Mouse (Mus musculus) stomach, postnatal 0 days (tissue): Measurements from ENCODE around the gene Ankrd11. TPM values are rescaled to one million over a fixed set of nuclear protein-coding genes. Genes with fewer than 3 reads are reported as not detected.
A peak's percentile ranks its signal among the peaks of the same experiment; 100 is the strongest.

Source experiments
- ATAC-seq: fragments of 200-750 bp; cut with Nextera tagmentation; 2 replicates; pipeline ENCODE4 v1.8.0; 2017; ENCODE audit not compliant: low FRiP score, low TSS enrichment
- DNase-seq: peaks from one replicate; pipeline ENCODE4 v3.0.0-alpha.2; 2016; ENCODE audit warnings: low spot score
- H3K27ac ChIP-seq: fragments of 300-500 bp; sonication (generic); replicated peaks from 2 replicates; pipeline ENCODE4 v1.5.1; 2014; ENCODE audit warnings: mild to moderate bottlenecking, control low read depth
- H3K27me3 ChIP-seq: fragments of 300-500 bp; sonication (generic); 2 replicates; pipeline ENCODE4 v1.6.1; 2014; ENCODE audit warnings: low read length; ENCODE audit not compliant: control insufficient read depth, insufficient read depth
- H3K36me3 ChIP-seq: fragments of 300-500 bp; sonication (generic); 2 replicates; pipeline ENCODE4 v1.6.1; 2014; ENCODE audit warnings: low read length, mixed read lengths; ENCODE audit not compliant: control insufficient read depth, insufficient read depth
- H3K4me1 ChIP-seq: fragments of 300-500 bp; sonication (generic); replicated peaks from 2 replicates; pipeline ENCODE4 v1.6.1; 2014; ENCODE audit warnings: antibody characterized with exemption; ENCODE audit not compliant: control insufficient read depth, insufficient read depth
- H3K4me2 ChIP-seq: fragments of 300-500 bp; sonication (generic); replicated peaks from 2 replicates; pipeline ENCODE4 v1.6.1; 2014; ENCODE audit warnings: low read depth, mild to moderate bottlenecking, control low read depth, moderate library complexity
- H3K4me3 ChIP-seq: fragments of 300-500 bp; sonication (generic); 2 replicates; pipeline ENCODE4 v1.5.1; 2014; ENCODE audit warnings: low read depth, low read length, control low read depth
- H3K9ac ChIP-seq: fragments of 300-500 bp; sonication (generic); 2 replicates; pipeline ENCODE4 v1.6.1; 2014; ENCODE audit warnings: mild to moderate bottlenecking, low read length, control low read depth, mixed read lengths
- H3K9me3 ChIP-seq: fragments of 300-500 bp; sonication (generic); 2 replicates; pipeline ENCODE4 v1.6.1; 2016; ENCODE audit warnings: low read length; ENCODE audit not compliant: control insufficient read depth
- CTCF ChIP-seq: IDR thresholded peaks from 2 replicates; pipeline ENCODE4 v1.5.1; 2016; ENCODE audit warnings: antibody characterized with exemption, low read depth, mild to moderate bottlenecking, moderate library complexity
- EP300 ChIP-seq: optimal IDR thresholded peaks from 2 replicates; pipeline ENCODE3; 2016; ENCODE audit warnings: antibody characterized with exemption
- whole genome bisulfite sequencing: fragments of 180-500 bp; shearing (Covaris S2); extraction: QIAGEN DNeasy Blood & Tissue Kit; methylation state at CpG from one replicate; pipeline ENCODE4 v1.1.7; 2014; 5-methylcytosine and 5-hydroxymethylcytosine counted together
- polyA plus RNA-seq: library from polyadenylated mRNA; unstranded; fragments of >200 nt; fragmentation: Nextera tagmentation; extraction: Ambion mirVana; gene quantifications from 2 replicates; pipeline ENCODE4 v1.2.1, GENCODE M21; 2015

Ankrd11 gene
- polyA plus RNA-seq, 1 experiment from 2014 or later: 35.0 TPM

DNA sequence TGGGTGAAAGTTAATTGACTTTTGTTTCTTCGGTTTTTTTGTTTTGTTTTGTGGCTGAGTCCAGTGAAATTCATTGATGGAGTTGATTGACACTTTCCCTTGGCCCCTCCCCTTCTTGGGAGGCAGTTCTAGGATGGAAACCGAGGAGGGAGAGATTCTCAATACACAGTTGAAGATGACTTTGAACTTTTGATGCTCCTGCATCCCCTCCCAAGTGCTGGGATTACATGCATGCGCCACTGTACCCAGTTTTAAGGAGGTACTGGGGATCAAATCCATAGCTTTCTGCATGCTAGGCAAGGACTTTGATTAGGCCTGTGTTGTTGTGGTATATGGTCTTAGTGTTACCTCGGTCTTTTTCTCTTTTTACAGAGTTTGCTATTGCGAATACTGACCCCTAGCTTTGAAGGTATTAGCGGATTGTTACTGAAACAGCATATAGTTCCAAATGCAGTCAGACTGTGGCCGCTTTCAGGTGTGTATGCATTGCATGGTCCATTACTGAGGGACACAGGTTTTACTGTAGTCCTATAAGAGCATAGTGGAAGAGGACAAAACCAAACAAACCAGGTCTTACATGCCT lies 24.1 kb upstream of the Ankrd11 start:
- Histone ChIP-seq H3K4me3 (peak overlapping the region; percentile 90), H3K4me1 (no peaks in the 10 kb centered on the region), H3K27me3 (no peaks in the 10 kb centered on the region), H3K36me3 (no peaks in the 10 kb centered on the region), H3K9ac (peak overlapping the region; percentile 92), H3K4me2 (peak overlapping the region; percentile 71), H3K9me3 (no peaks in the 10 kb centered on the region), H3K27ac (peak overlapping the region; percentile 92)
- 26% methylated on average over 7 of the region's 7 CpGs for WGBS
- ATAC-seq (no peak), DNase-seq (no peak)
- TF ChIP-seq EP300 (no peak), CTCF (peak; percentile 59)

DNA sequence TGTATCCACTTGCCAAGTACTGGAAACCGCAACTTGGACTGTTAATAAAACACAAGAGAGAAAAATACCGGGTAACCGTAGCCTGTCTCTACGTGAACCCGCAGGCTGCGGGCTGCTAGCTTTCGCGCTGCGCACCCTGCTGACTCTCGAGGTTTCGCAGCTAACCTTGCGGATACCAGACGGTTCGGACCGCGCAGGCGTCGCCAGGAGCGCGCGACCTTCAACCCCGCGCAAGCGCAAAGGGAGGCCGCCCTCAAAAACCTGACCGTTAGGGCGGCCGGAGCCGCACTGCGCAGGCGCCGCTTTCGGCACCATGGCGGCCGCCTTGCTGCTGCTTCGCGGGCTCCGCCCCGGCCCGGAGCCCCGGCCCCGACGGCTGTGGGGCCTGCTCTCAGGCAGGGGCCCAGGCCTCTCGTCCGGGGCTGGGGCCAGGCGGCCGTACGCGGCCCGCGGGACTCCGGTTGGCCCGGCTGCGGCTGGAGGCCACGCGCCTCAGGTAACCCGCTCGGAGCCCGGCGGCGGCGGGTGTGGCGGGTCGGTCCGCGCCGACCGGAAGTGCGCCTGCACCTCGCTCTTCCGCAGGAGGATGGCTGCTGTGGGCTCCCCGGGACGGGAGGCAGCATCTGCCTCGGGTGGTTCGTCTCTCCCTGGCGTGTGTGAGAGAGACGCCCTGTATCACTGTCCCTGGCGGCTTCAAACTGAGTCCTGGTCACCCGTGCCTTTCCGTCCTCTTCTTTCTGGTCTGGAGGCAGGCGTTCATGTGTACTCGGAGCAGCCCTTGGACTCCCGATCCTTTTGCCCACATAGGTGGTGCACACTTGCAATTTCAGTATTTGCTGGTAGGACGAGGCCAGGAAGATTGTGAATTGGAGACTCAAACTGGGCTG lies 23.4 kb upstream of the Ankrd11 start:
- under 1% methylated on average over 69 of the region's 84 CpGs for WGBS
- no peaks in the 10 kb centered on the region for H3K9me3 ChIP-seq
- DNase-seq (peak; percentile 97), ATAC-seq (peak; percentile 97)
- H3K27ac ChIP-seq: peak overlapping the region; percentile 92
- TF ChIP-seq EP300 (no peak), CTCF (peak; percentile 79)
- peak overlapping the region; percentile 71 for H3K4me2 ChIP-seq
- H3K27me3 ChIP-seq: no peaks in the 10 kb centered on the region
- H3K36me3 ChIP-seq: no peaks in the 10 kb centered on the region
- no peaks in the 10 kb centered on the region for H3K4me1 ChIP-seq
- H3K4me3 ChIP-seq: peak overlapping the region; percentile 90
- H3K9ac ChIP-seq: peak overlapping the region; percentile 92

DNA sequence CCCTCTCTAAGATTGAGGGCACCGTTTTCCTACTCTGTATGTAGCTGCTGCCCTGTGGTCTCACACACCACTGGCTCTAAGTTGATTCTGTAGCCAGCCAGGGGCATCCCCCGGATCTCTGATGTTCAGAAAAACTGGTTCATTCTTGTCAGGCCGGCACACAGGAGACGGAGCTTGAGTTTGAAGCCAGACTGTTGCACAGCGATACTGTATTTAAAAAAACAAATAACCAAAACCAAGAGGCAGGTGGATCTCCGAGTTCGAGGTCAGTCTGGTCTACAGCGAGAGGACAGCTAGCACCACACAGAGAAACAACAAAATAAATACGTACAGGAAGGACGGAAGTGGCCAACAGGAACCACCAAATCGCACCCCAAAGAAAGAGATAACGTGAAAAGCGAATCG lies 22.7 kb upstream of the Ankrd11 start:
- under 1% methylated on average over 14 of the region's 14 CpGs for WGBS
- ATAC-seq: peak; percentile 36

DNA sequence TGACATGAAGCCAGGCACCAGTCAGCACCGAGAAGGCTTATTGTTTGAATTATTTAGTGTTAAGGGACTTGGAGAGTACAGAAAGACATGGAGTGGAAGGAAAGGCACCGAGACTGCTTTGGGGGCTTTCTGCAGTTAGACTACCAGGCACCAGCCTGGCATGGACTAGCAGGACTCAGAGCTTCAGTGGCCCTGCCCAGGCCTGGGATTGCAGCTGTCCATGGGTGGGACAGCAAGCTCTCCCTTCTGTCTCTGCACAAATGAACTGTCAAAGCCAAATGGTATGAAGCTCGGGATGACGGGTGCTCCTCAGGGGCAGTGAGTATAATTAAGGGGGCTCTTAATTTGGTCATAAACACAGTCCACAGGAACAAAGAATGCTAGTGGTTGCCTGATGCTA lies 22.0 kb upstream of the Ankrd11 start:
- no peak overlapping the region for H3K4me3 ChIP-seq
- no peaks in the 10 kb centered on the region for H3K4me1 ChIP-seq
- TF ChIP-seq CTCF (no peak), EP300 (no peak)
- no peak for ATAC-seq
- no peaks in the 10 kb centered on the region for H3K36me3 ChIP-seq
- no peak overlapping the region for H3K27ac ChIP-seq
- 78% methylated on average over 4 of the region's 4 CpGs for WGBS
- DNase-seq: no peak
- H3K9ac ChIP-seq: no peak overlapping the region
- peak overlapping the region; percentile 69; the same call in 1 of the 2 replicates for H3K4me2 ChIP-seq
- H3K9me3 ChIP-seq: no peaks in the 10 kb centered on the region
- H3K27me3 ChIP-seq: no peaks in the 10 kb centered on the region

More for the DNA sequence above, 22.7 kb upstream of the Ankrd11 start:
- H3K36me3 ChIP-seq: no peaks in the 10 kb centered on the region
- H3K4me3 ChIP-seq: peak overlapping the region; percentile 90
- H3K9ac ChIP-seq: peak overlapping the region; percentile 92
- TF ChIP-seq CTCF (no peak), EP300 (no peak)
- H3K4me1 ChIP-seq: no peaks in the 10 kb centered on the region
- peak overlapping the region; percentile 69 for H3K4me2 ChIP-seq
- no peak for DNase-seq
- H3K27me3 ChIP-seq: no peaks in the 10 kb centered on the region
- no peaks in the 10 kb centered on the region for H3K9me3 ChIP-seq
- peak overlapping the region; percentile 92 for H3K27ac ChIP-seq

DNA sequence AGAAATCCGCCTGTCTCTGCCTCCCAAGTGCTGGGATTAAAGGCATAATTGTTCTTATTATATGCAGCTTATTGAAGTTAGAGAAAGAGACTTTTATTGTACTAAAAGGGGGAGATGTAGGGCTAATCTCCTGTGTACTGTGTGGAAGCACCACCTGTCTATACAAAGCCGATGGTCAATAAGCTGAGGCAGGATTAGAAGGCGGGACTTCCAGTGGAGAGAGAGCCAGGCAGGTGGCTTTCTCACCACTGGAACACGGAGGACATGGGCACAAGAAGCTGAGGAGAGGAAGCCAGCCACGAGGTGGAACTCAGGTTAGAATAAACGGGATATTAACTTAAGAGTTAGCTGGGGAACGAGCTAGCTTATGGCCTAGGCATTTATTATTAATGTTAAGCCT lies 20.6 kb upstream of the Ankrd11 start, which contains the start of gene Spg7:
TSS of gene Spg7 (plus strand) at position 222 of the 400 bp plus-strand sequence.
- ATAC-seq: no peak
- no peaks in the 10 kb centered on the region for H3K9me3 ChIP-seq
- WGBS: 55% methylated on average over 7 of the region's 7 CpGs
- H3K36me3 ChIP-seq: no peaks in the 10 kb centered on the region
- H3K27ac ChIP-seq: no peak within 1 kb of the TSS
- H3K4me1 ChIP-seq: no peaks in the 10 kb centered on the region
- no peaks in the 10 kb centered on the region for H3K27me3 ChIP-seq
- no peak for TF ChIP-seq CTCF
- TF ChIP-seq EP300: no peak
- DNase-seq: no peak
- no peak within 1 kb of the TSS for H3K9ac ChIP-seq
- no peak within 1 kb of the TSS for H3K4me2 ChIP-seq
- H3K4me3 ChIP-seq: no peak within 1 kb of the TSS
